Mouse (Mus musculus) heart, adult 2 months (tissue): ENCODE measurements around the gene Avl9. TPM values are rescaled to one million over a fixed set of nuclear protein-coding genes. Genes with fewer than 3 reads are reported as not detected.

Source experiments
- DNase-seq, 2 experiments: peaks; one replicate each; pipeline ENCODE4 v3.0.0; 2021
- H3K27ac ChIP-seq: fragments of 200-600 bp; 2 replicates; pipeline ENCODE4 v1.8.1; 2022
- H3K27me3 ChIP-seq: fragments of 200-500 bp; 2 replicates; pipeline ENCODE4 v1.6.1; 2012; ENCODE audit warnings: mild to moderate bottlenecking, low read length, inconsistent platforms, mixed read lengths; ENCODE audit not compliant: control insufficient read depth, insufficient read depth
- H3K36me3 ChIP-seq: fragments of 200-500 bp; 2 replicates; pipeline ENCODE4 v1.6.1; 2012; ENCODE audit warnings: low read length, inconsistent platforms; ENCODE audit not compliant: control insufficient read depth, insufficient read depth
- H3K4me1 ChIP-seq: fragments of 200-500 bp; 2 replicates; pipeline ENCODE4 v1.6.1; 2011; ENCODE audit warnings: low read length; ENCODE audit not compliant: control insufficient read depth, insufficient read depth
- H3K4me3 ChIP-seq: fragments of 200-600 bp; 2 replicates; pipeline ENCODE4 v1.8.1; 2022
- H3K79me2 ChIP-seq: fragments of 200-500 bp; replicated peaks from 2 replicates; pipeline ENCODE4 v1.6.1; 2012; ENCODE audit warnings: mild to moderate bottlenecking, inconsistent platforms, low read length, moderate library complexity, mixed read lengths; ENCODE audit not compliant: control insufficient read depth, insufficient read depth
- H3K9ac ChIP-seq: fragments of 200-500 bp; 2 replicates; pipeline ENCODE4 v1.6.1; 2012; ENCODE audit warnings: low read depth, mild to moderate bottlenecking, control low read depth, inconsistent platforms, low read length, mixed read lengths
- CTCF ChIP-seq: fragments of 200-600 bp; IDR thresholded peaks from 2 replicates; pipeline ENCODE4 v1.8.1; 2022; ENCODE audit warnings: antibody characterized with exemption, mild to moderate bottlenecking, moderate library complexity
- EP300 ChIP-seq: fragments of 200-500 bp; IDR thresholded peaks from 2 replicates; pipeline ENCODE4 v1.6.1; 2011; ENCODE audit warnings: low read depth, low read length, control low read depth; ENCODE audit not compliant: insufficient read depth
- POLR2A ChIP-seq: fragments of 200-500 bp; IDR thresholded peaks from 2 replicates; pipeline ENCODE4 v1.6.1; 2011; ENCODE audit warnings: mild to moderate bottlenecking, low read depth, low read length, control low read depth; ENCODE audit not compliant: insufficient read depth
- WGBS: fragments of 180-500 bp; shearing (Covaris S2); methylation state at CpG from one replicate; pipeline ENCODE4 v1.1.7; 2018; 5-methylcytosine and 5-hydroxymethylcytosine counted together
- intact Hi-C: fragments of 180-260 bp; cut with DNase I; formaldehyde crosslinking; loops from one replicate; pipeline ENCODE4 v1.15.1; 2025
- polyA plus RNA-seq: library from polyadenylated mRNA; depleted of rRNA; stranded (reverse); fragments of >200 nt; gene quantifications from 2 replicates; pipeline ENCODE4 v1.2.3, GENCODE M21; 2012; rRNA removed
- total RNA-seq, 2 experiments: library from RNA; stranded (reverse); gene quantifications; 2 replicates each; pipeline ENCODE4 v1.2.3; 2021

Gene Avl9
- total and polyA plus RNA-seq, 3 experiments = 2.0 to 6.9 (median 5.8) TPM

DNA sequence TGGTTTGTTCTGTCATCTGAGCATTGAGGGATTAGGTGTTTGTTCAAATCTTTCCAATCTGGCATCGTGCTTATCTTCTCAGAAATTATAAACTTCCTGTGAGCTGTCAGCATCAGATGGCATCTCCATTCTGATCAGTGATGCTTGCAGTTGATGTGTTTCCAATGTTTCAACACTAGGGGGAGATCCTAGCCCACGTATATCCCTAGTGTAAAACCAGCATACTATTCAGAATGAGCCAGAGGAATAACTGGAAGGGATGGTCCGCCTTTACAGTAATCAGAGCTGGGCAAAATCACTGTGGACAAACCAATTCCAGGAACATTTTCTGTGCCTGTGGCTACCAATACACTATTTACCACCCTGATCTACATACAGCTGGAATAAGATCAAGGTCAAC is 94.0 kb downstream of the Avl9 start:
- Histone ChIP-seq H3K27ac (no peak overlapping the region), H3K79me2 (no peaks in the 10 kb centered on the region), H3K36me3 (no peaks in the 10 kb centered on the region), H3K4me3 (no peak overlapping the region), H3K9ac (no peak overlapping the region), H3K27me3 (no peaks in the 10 kb centered on the region), H3K4me1 (no peaks in the 10 kb centered on the region)
- 4% methylated on average over 3 of the region's 3 CpGs for WGBS
- intact Hi-C loops = loop anchor here (1.0 to 10.0 kb wide), 3 partner anchors 101 to 762 kb away; partner anchors contain the start of gene Vmn1r9
- no peak for TF ChIP-seq EP300
- TF ChIP-seq POLR2A = no peak
- TF ChIP-seq CTCF = no peak; the same call in 1 of the 2 replicates
- DNase-seq = no peak

Other genes with a start within 250 kb of the Avl9 start
- gene Pde1c, start 145.8 kb upstream of the Avl9 start, total RNA-seq = 10 to 100 TPM; 64.9 to 85.7 TPM
- 9.7 and 22.7 TPM in 2 replicates for gene Pde1c, start 145.8 kb upstream of the Avl9 start, polyA plus RNA-seq
- gene Lsm5, start 10.2 kb upstream of the Avl9 start, total RNA-seq = 10 to 100 TPM; 15.7 to 18.0 TPM
- 4.2 and 6.3 TPM in 2 replicates for gene Lsm5, start 10.2 kb upstream of the Avl9 start, polyA plus RNA-seq
- gene Kbtbd2, start 82.9 kb downstream of the Avl9 start, total RNA-seq = 10 to 100 TPM; 28.9 to 30.6 TPM
- 7.7 and 15.6 TPM in 2 replicates for gene Kbtbd2, start 82.9 kb downstream of the Avl9 start, polyA plus RNA-seq
- 10 to 100 TPM; 84.5 to 85.9 TPM for gene Fkbp9, start 117.2 kb downstream of the Avl9 start, total RNA-seq
- gene Fkbp9, start 117.2 kb downstream of the Avl9 start, polyA plus RNA-seq = 44.1 and 89.8 TPM in 2 replicates
- 10 to 100 TPM; 62.4 to 75.5 TPM for gene Nt5c3, start 209.0 kb downstream of the Avl9 start, total RNA-seq
- 16.9 and 49.2 TPM in 2 replicates for gene Nt5c3, start 209.0 kb downstream of the Avl9 start, polyA plus RNA-seq
- under 1 TPM in 1 of 2 experiments, not detected in 1; 0.16 TPM for gene Vmn1r4, start 209.1 kb downstream of the Avl9 start, total RNA-seq
- gene Vmn1r4, start 209.1 kb downstream of the Avl9 start, polyA plus RNA-seq = 0.06 and 0.29 TPM in 2 replicates